Mouse (Mus musculus): ENCODE measurements around the gene Bahcc1. TPM values are rescaled to one million over a fixed set of nuclear protein-coding genes. Genes with fewer than 3 reads are reported as not detected.

The Bahcc1 gene
- polyA plus RNA-seq (2017; shearing (Covaris generic)) = not detected

DNA sequence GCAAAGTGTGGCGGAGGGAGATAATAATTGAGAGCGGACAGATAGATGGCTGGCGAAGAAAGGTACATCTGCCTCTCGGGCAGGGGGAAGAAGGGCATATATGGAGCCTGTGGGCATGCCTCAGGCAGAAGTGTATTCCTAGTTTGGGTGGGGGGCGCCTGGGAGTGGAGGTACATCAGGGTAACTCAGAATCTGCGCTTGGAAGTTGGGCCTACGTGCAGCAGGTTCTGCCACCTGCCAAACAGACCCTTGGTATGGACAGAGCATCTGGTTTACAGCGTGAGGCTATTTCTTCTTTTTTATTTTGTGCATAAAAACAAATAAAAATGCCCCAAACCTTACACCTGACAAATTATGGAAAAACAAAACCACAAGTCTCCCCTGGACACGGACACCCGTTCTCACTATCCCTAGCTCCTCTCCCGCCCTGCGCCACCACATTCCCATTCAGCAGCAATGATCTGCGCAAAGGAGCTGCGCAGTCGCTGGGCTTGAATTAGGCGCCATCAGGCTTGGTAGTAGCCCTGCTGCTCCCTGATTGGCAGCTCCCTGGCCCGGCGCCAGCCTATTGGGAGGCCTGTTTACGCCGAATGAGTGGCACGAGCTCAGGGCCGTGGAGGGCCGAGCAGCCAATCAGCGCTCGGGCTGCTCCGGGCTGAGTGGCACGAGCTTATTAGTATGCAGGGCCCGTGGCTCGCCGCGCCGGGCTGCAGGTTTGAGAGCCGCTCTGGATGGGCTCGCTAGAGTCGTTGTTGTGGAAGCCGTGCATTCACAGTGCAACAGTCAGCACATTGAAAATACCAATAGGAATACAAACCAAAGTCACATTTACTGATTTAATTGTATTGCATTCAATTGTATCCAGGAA, at the start of gene Bahcc1:
Gene Bahcc1, plus strand, starts transcription at position 718 of the 868 bp plus-strand sequence.

Other genes with a start within 250 kb of the Bahcc1 start
- not detected for gene Aatk, start 185.8 kb upstream of the Bahcc1 start, polyA plus RNA-seq (2017; shearing (Covaris generic))
- gene Cep131, start 146.1 kb upstream of the Bahcc1 start, polyA plus RNA-seq (2017; shearing (Covaris generic)) = 6.9 TPM
- 18.8 TPM for gene Tepsin, start 134.2 kb upstream of the Bahcc1 start, polyA plus RNA-seq (2017; shearing (Covaris generic))
- 44.1 TPM for gene Ndufaf8, start 134.0 kb upstream of the Bahcc1 start, polyA plus RNA-seq (2017; shearing (Covaris generic))
- 99.6 TPM for gene Slc38a10, start 81.6 kb upstream of the Bahcc1 start, polyA plus RNA-seq (2017; shearing (Covaris generic))
- 1,734 TPM for gene Actg1, start 115.6 kb downstream of the Bahcc1 start, polyA plus RNA-seq (2017; shearing (Covaris generic))
- gene Fscn2, start 128.6 kb downstream of the Bahcc1 start, polyA plus RNA-seq (2017; shearing (Covaris generic)) = not detected
- 24.8 TPM for gene Faap100, start 145.8 kb downstream of the Bahcc1 start, polyA plus RNA-seq (2017; shearing (Covaris generic))
- gene Nploc4, start 204.8 kb downstream of the Bahcc1 start, polyA plus RNA-seq (2017; shearing (Covaris generic)) = 56.3 TPM
- not detected for gene Tspan10, start 209.7 kb downstream of the Bahcc1 start, polyA plus RNA-seq (2017; shearing (Covaris generic))
- gene Pde6g, start 220.6 kb downstream of the Bahcc1 start, polyA plus RNA-seq (2017; shearing (Covaris generic)) = 0.19 TPM
- 2.3 TPM for gene Oxld1, start 225.1 kb downstream of the Bahcc1 start, polyA plus RNA-seq (2017; shearing (Covaris generic))
- gene Ccdc137, start 225.2 kb downstream of the Bahcc1 start, polyA plus RNA-seq (2017; shearing (Covaris generic)) = 24.3 TPM
- 11.5 TPM for gene Arl16, start 234.7 kb downstream of the Bahcc1 start, polyA plus RNA-seq (2017; shearing (Covaris generic))